Mouse (Mus musculus) heart, embryonic 15.5 days (tissue): ENCODE results near the gene Grwd1. TPM values are rescaled to one million over a fixed set of nuclear protein-coding genes. Genes with fewer than 3 reads are reported as not detected.

Experiments used
- ATAC-seq: fragments of 200-750 bp; cut with Nextera tagmentation; replicated peaks from 2 replicates; pipeline ENCODE4 v1.8.0; 2017; ENCODE audit warnings: low read depth, moderate TSS enrichment; ENCODE audit not compliant: insufficient number of reproducible peaks, insufficient read depth, low FRiP score
- H3K27ac ChIP-seq: fragments of 300-500 bp; sonication (generic); 2 replicates; pipeline ENCODE4 v1.5.1; 2015; ENCODE audit warnings: mild to moderate bottlenecking, inconsistent platforms
- H3K27me3 ChIP-seq: fragments of 300-500 bp; sonication (generic); 2 replicates; pipeline ENCODE4 v1.6.1; 2015; ENCODE audit warnings: inconsistent platforms
- H3K36me3 ChIP-seq: fragments of 300-500 bp; sonication (generic); 2 replicates; pipeline ENCODE4 v1.6.1; 2015; ENCODE audit warnings: mild to moderate bottlenecking, inconsistent platforms
- H3K4me1 ChIP-seq: fragments of 300-500 bp; sonication (generic); replicated peaks from 2 replicates; pipeline ENCODE4 v1.6.1; 2015; ENCODE audit warnings: inconsistent platforms
- H3K4me2 ChIP-seq: fragments of 300-500 bp; sonication (generic); 2 replicates; pipeline ENCODE4 v1.6.1; 2015; ENCODE audit warnings: inconsistent platforms, mild to moderate bottlenecking, moderate library complexity
- H3K4me3 ChIP-seq: fragments of 300-500 bp; sonication (generic); 2 replicates; pipeline ENCODE4 v1.5.1; 2015; ENCODE audit warnings: mild to moderate bottlenecking, inconsistent platforms
- H3K9ac ChIP-seq: fragments of 300-500 bp; sonication (generic); 2 replicates; pipeline ENCODE4 v1.6.1; 2015; ENCODE audit warnings: mild to moderate bottlenecking, inconsistent platforms
- H3K9me3 ChIP-seq: fragments of 300-500 bp; sonication (generic); replicated peaks from 2 replicates; pipeline ENCODE4 v1.6.1; 2016; ENCODE audit warnings: inconsistent platforms
- WGBS: fragments of 180-500 bp; shearing (Covaris S2); methylation state at CpG from one replicate; pipeline ENCODE4 v1.1.7; 2015; ENCODE audit warnings: mixed read lengths; 5-methylcytosine and 5-hydroxymethylcytosine counted together
- polyA plus RNA-seq: library from polyadenylated mRNA; unstranded; fragments of >200 nt; fragmentation: Nextera tagmentation; extraction: Ambion mirVana; gene quantifications from 2 replicates; pipeline ENCODE4 v1.2.1, GENCODE M21; 2015

The Grwd1 gene
- polyA plus RNA-seq, 1 experiment from 2014 or later, result 29.1 TPM

DNA sequence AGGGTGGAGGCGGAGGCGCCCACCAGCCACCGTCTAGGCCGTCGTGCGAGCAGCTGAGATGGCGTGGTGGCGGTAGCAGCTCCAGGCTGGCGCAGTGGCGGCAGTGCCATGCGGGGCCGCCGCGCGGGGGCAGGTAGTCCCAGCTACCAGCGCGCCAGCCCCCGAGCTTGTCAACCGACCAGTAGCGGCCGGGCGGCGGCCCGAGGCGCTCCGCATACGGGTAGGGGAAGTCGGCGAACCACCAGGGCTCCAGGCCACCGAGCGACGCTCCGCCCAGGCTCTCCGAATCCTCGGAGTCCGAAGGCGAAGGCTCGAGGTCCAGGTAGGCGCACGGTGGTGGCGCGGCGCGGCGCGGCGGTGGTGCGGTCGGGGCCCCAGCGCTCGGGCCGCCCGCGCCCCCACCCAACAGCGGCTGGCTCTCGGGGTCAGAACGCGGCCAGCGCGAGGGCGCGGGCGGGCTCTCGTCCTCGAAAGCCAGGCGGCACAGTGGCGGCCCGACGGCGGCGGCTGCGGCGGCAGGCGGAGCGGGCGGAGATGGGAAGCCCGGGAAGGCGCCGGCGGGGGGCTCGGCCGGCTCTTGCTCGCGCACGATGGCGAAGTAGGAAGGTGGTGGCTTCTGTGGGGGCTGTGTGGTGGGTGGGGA, 2.5 kb upstream of the Grwd1 start:
- Histone ChIP-seq H3K4me3 (peak overlapping the region; percentile 41), H3K9ac (0 out of 2 replicates have a peak overlapping the region, but pooled peaks have one; percentile 13), H3K4me1 (peaks cover 27% of the 10 kb centered on the region), H3K9me3 (no peaks in the 10 kb centered on the region), H3K36me3 (peaks cover 12% of the 10 kb centered on the region), H3K4me2 (peak overlapping the region; percentile 67), H3K27ac (no peak overlapping the region), H3K27me3 (peaks cover 58% of the 10 kb centered on the region)
- 0 out of 2 replicates have a peak, but pooled peaks have one; percentile 16 for ATAC-seq
- under 1% methylated on average over 86 of the region's 86 CpGs for WGBS

DNA sequence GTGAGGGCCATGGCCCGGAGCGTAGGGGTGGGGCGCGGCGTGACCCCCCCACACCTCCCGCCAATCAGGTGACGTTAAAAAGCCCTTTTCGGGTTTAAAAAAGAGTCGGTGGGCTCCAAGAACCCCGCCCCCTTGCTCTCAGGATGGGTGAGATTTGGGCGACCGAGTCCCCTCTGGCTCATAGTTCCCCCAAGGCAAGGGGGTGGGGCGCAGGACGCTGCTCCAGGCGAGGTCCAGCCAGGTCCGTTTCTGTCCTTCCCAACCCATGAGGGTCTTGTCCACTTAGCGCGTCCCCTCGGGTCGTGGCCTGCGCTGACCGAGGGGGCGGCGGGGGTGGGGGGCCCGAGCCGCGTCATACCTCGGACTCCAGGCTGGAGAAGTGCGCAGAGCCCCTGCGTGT, 1.7 kb upstream of the Grwd1 start:
- H3K9ac ChIP-seq, result no peak overlapping the region
- H3K27me3 ChIP-seq, result peaks cover 55% of the 10 kb centered on the region
- H3K9me3 ChIP-seq, result no peaks in the 10 kb centered on the region
- peaks cover 27% of the 10 kb centered on the region for H3K4me1 ChIP-seq
- H3K4me3 ChIP-seq, result peak overlapping the region; percentile 41
- H3K36me3 ChIP-seq, result peaks cover 20% of the 10 kb centered on the region
- peak overlapping the region; percentile 67 for H3K4me2 ChIP-seq
- no peak for ATAC-seq
- H3K27ac ChIP-seq, result no peak overlapping the region
- WGBS, result 9% methylated on average over 30 of the region's 30 CpGs

DNA sequence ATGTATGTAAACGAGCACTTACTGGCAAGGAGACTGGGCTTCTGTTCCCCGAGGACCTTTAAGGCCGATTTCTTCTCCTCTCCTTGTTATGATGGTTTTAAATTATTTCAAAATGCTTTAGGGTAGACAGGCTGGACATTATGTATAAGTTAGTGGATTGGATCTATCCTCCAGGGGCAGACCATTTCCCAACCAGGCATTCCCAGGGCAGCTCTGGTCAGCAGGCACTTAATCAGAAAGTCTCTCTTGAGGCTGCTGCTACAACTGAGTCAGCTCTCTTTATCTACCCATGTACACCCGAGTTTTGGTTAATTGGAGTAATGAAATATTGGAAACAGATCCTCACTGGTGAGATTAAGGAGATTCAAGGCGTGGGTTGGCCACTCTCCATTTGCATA, 383 bp upstream of the Grwd1 start:
- ATAC-seq, result no peak
- Histone ChIP-seq H3K27ac (no peak overlapping the region), H3K4me3 (peak overlapping the region; percentile 81), H3K27me3 (peaks cover 47% of the 10 kb centered on the region), H3K9ac (peak overlapping the region; percentile 78; the same call in 1 of the 2 replicates), H3K36me3 (peaks cover 33% of the 10 kb centered on the region), H3K4me2 (peak overlapping the region; percentile 80), H3K9me3 (no peaks in the 10 kb centered on the region), H3K4me1 (peaks cover 27% of the 10 kb centered on the region)
- 24% methylated on average over 5 of the region's 5 CpGs for WGBS

DNA sequence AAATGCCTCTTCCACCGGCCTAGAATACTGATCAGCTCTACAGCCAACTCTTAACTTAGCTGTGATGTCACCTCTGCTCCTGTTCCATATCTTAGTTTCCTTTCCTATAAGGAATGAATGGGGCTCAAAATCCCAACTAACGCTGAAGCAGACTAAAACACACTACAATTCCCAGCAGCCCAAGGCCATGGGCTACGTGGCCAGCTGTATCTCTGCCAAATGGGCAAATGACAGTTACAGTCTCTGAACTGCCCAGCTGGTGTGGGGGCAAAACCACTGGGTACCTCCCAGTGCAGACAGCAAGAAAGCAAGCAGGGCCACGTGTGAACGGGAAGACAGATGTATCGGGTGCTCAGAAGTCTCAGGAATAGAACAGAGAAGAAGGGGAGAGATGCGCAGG, 4.1 kb downstream of the Grwd1 start:
- H3K36me3 ChIP-seq, result peaks cover 55% of the 10 kb centered on the region

DNA sequence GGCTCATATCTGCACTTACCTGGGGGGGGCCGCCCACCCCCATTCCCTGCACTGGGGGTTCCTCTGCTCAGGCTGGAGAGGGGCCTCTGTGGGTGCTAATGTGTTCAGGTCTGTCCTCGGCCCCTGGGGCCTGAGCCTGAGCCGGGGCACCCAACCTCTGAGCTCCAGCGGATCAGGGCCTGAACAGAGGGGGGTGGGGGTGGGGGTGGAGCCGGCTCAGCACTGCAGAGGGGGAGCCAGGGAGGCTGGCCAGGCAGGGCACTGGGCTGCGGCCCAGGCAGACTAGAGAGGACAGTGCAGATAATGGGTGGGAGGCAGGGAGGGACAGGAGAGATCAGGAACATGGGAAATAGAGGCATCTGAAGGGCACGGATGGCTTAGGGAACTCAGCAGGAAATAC, 6.1 kb downstream of the Grwd1 start, which contains the start of gene Kcnj14:
Gene Kcnj14 (minus strand): TSS at position 185 of the 400 bp plus-strand sequence.
- ATAC-seq, result no peak; the same call in 1 of the 2 replicates
- H3K27ac ChIP-seq, result no peak within 1 kb of the TSS
- H3K4me3 ChIP-seq, result no peak within 1 kb of the TSS
- 64% methylated on average over 7 of the region's 7 CpGs for WGBS
- peaks cover 55% of the 10 kb centered on the region for H3K36me3 ChIP-seq
- H3K27me3 ChIP-seq, result peaks cover 5% of the 10 kb centered on the region
- H3K4me1 ChIP-seq, result peaks cover 5% of the 10 kb centered on the region
- no peak within 1 kb of the TSS for H3K9ac ChIP-seq
- no peaks in the 10 kb centered on the region for H3K9me3 ChIP-seq
- no peak within 1 kb of the TSS for H3K4me2 ChIP-seq

More for the DNA sequence above, 4.1 kb downstream of the Grwd1 start:
- Histone ChIP-seq H3K9ac (no peak overlapping the region), H3K27ac (no peak overlapping the region), H3K27me3 (peaks cover 4% of the 10 kb centered on the region), H3K4me1 (peaks cover 9% of the 10 kb centered on the region), H3K9me3 (no peaks in the 10 kb centered on the region), H3K4me3 (no peak overlapping the region), H3K4me2 (no peak overlapping the region)
- WGBS, result 90% methylated on average over 7 of the region's 7 CpGs
- no peak for ATAC-seq

DNA sequence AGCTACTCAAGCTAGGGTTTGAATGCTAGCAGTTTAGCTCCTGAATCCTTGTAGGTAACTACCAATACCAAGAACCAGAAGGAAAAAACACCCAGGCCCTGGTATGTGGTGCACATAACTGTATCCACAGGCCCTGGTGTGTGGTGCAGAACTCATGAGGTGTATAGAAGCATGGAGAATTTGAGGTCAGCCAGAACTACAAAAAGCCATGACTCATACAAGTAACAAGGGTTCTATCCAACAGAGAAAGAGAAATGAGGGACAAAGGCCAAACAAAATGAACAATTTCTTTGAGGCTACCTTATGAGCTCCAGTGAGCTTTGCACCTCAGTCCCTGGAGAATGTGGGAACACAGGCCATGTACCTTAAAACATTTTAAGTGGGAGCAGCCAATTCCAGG, 9.8 kb downstream of the Grwd1 start:
- peaks cover 17% of the 10 kb centered on the region for H3K27me3 ChIP-seq
- 0 out of 2 replicates have a peak, but pooled peaks cover 5% of the 10 kb centered on the region for H3K4me1 ChIP-seq
- H3K36me3 ChIP-seq, result peaks cover 20% of the 10 kb centered on the region
- H3K9ac ChIP-seq, result no peak overlapping the region
- ATAC-seq, result no peak
- no peak overlapping the region for H3K27ac ChIP-seq
- H3K4me2 ChIP-seq, result no peak overlapping the region
- H3K4me3 ChIP-seq, result no peak overlapping the region
- no peaks in the 10 kb centered on the region for H3K9me3 ChIP-seq

DNA sequence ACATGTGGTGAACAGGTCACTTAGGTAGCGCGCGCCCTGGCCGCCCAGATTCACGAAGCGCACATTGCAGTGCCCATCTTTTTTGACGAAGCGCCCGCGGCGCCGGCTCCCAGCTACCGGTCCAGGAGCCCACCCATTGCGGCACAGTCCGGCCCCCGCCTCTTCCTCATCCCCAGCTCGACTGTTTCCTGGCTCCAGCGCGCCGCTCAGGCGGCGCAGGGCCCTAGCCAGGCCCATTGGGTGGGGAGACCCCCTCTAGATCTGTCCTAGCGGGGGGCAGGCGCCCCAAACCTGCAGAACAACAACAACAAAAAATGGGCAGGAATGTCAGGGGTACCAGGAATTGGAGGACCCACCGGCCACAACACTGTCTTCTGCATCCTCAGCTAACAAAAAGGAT, 10.9 kb downstream of the Grwd1 start:
- Histone ChIP-seq H3K9me3 (no peaks in the 10 kb centered on the region), H3K36me3 (peaks cover 9% of the 10 kb centered on the region; the same call in 1 of the 2 replicates), H3K27me3 (peaks cover 17% of the 10 kb centered on the region), H3K4me2 (peak overlapping the region; percentile 55), H3K4me3 (peak overlapping the region; percentile 24), H3K27ac (no peak overlapping the region), H3K9ac (no peak overlapping the region), H3K4me1 (peaks cover 9% of the 10 kb centered on the region)
- WGBS, result 7% methylated on average over 25 of the region's 25 CpGs
- ATAC-seq, result no peak

DNA sequence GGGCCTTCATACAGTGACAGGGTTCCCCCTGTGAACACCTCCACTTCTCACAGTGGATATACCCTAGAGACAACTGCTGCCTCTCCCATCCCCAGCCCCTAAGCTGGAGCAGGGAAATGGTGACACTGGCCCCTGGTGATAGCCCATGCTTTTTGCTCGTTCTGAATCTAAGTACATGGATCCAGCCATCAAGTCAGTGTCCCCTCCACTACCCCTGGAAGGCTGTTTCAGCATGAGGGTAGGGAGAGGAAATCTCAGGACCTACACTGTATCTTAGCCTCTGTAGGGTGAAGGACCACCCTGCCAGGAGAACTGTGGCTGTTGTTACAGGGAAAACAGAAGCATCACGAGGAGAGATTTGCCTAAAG, 14.8 kb downstream of the Grwd1 start:
- ATAC-seq, result no peak
- no peak overlapping the region for H3K27ac ChIP-seq
- H3K9ac ChIP-seq, result no peak overlapping the region
- no peak overlapping the region for H3K4me3 ChIP-seq
- H3K27me3 ChIP-seq, result peaks cover 17% of the 10 kb centered on the region
- WGBS, result 63% methylated on average over 2 of the region's 2 CpGs
- no peaks in the 10 kb centered on the region for H3K9me3 ChIP-seq
- no peak overlapping the region for H3K4me2 ChIP-seq
- peaks cover 25% of the 10 kb centered on the region for H3K4me1 ChIP-seq
- H3K36me3 ChIP-seq, result peaks cover 20% of the 10 kb centered on the region

DNA sequence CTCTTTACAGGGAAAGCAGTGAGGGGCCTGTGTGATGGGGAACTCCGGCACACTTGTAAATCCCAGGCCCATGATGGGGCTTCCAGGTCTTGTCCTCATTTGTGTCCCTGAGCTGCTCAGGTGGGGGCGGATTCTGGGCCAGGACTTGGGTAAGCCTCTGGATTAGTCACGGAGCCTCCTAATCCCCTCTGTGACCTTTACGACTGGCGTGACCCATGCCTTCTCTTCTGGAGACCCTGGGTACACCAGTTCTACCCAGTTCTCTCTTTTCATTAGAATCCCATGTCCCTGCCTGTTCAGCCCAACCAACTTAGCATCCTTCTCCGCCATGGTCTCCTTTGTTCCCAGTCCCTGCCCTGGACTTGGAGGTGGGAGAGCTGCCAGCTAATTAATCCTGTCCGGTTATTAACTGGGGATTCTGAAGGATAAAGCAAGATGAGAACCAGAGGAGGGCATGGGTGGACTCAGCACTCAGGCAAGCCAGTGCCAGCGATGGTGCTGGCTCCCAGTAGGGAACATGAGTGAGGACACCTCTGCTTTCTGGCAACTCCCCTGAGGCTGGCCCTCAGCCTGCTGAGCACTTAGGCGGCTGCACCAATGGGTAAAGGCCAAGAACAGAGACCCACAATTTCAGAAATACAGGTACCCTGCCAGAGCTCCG, 15.3 kb downstream of the Grwd1 start:
- Histone ChIP-seq H3K27me3 (peaks cover 17% of the 10 kb centered on the region), H3K4me2 (no peak overlapping the region), H3K4me1 (peaks cover 25% of the 10 kb centered on the region), H3K9ac (no peak overlapping the region), H3K36me3 (peaks cover 25% of the 10 kb centered on the region), H3K27ac (no peak overlapping the region), H3K9me3 (no peaks in the 10 kb centered on the region), H3K4me3 (no peak overlapping the region)
- 57% methylated on average over 10 of the region's 10 CpGs for WGBS
- ATAC-seq, result no peak

DNA sequence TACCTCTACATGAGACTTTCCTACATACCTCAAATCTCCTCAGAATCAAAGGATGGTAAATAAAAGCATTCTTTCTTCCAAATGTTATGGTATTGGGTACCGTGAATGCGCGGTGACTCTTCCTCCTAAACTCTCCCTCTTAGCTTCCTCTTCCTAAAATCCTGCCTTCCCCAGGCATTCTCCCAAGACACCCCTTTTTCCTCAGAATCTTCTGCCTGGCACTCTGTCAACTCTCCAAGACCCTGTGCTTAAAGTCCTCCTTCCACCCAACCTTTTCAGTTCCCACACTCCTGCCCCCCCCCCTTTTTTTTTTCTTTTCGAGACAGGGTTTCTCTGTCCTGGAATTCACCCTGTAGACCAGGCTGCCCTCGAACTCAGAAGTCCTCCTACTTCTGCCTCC, 15.9 kb downstream of the Grwd1 start:
- Histone ChIP-seq H3K9me3 (no peaks in the 10 kb centered on the region), H3K27ac (no peak overlapping the region), H3K36me3 (peaks cover 31% of the 10 kb centered on the region), H3K27me3 (peaks cover 14% of the 10 kb centered on the region), H3K4me1 (peaks cover 26% of the 10 kb centered on the region), H3K9ac (no peak overlapping the region), H3K4me3 (peak overlapping the region; percentile 94), H3K4me2 (peak overlapping the region; percentile 53)
- 6% methylated on average over 5 of the region's 5 CpGs for WGBS
- ATAC-seq, result no peak

DNA sequence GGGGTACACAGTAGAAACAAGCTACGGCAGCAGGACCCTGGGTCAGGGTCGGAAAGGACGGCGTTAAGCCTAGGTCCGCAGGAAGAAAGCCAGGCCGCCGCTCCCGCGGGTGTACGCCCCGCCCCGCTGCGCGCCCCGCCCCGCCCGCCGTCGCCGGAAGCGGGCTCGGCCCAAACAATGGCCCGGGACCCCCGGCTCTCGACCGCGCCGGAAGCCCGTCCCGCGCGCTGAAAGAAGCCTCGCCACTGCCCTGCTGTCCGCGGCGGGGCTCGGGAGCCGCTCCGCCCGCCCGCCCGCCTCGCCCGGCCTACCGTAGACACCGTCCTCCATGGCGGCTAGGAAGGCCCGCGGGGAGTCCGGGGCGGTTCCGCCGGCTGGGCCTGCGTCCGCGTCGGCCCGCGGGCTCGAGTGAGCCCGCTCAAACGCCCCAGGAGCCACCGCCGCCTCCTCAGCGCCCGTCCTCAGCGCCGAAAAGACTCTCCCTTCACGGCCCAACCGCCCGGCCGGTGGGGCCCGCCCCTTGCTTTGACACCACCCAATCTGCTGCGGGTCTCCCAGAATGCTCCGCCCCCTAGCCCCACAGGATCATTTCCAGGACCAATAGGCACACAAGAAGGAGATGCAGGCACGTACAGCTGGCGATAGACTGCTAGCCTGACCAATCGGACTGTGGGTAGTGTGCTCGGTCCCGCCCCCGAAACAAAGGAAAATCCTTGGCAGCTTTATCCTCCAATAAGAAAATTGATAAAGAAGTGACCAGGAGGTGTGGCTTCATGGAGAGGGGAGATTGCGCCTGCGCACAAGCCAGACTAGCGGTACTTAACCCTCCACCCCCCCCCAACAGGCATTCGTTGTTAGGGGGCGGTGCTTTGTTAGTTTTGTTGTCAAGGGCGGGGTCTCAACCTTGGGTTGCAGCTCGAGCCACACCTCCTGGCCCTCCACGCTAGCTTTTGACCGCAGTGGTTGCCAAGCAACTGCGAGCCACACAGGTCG, 16.7 kb downstream of the Grwd1 start, which contains the start of gene Cyth2:
Gene Cyth2 (minus strand): TSS at position 795 of the 993 bp plus-strand sequence.
- peaks cover 27% of the 10 kb centered on the region for H3K4me1 ChIP-seq
- peak within 1 kb of the TSS; percentile 94 for H3K4me3 ChIP-seq
- ATAC-seq, result peak; percentile 99
- H3K36me3 ChIP-seq, result peaks cover 38% of the 10 kb centered on the region
- peaks cover 11% of the 10 kb centered on the region for H3K27me3 ChIP-seq
- H3K4me2 ChIP-seq, result peak within 1 kb of the TSS; percentile 79
- H3K9ac ChIP-seq, result peak within 1 kb of the TSS; percentile 99
- WGBS, result under 1% methylated on average over 67 of the region's 92 CpGs
- H3K9me3 ChIP-seq, result no peaks in the 10 kb centered on the region
- H3K27ac ChIP-seq, result peak within 1 kb of the TSS; percentile 100
